Mouse (Mus musculus): ENCODE measurements around the gene Dnpep. TPM values are rescaled to one million over a fixed set of nuclear protein-coding genes. Genes with fewer than 3 reads are reported as not detected.

The Dnpep gene
- total and polyA plus RNA-seq, 3 experiments, result 70.3 to 136 (median 84.6) TPM

GRCm38 (mm10) chr1:75319166-75319565, 1.4 kb upstream of the Dnpep start:
- TF ChIP-seq EP300 (IDR thresholded peaks at IDR 0.05; ENCODE audit: insufficient read depth, low read depth, low read length) (no peak), CTCF (IDR thresholded peaks at IDR 0.05) (no peak), POLR2A (IDR thresholded peaks at IDR 0.05; ENCODE audit: insufficient read depth, low read depth, low read length) (no peak)

GRCm38 (mm10) chr1:75318736-75319135, 946 bp upstream of the Dnpep start:
- no peak for DNase-seq
- Histone ChIP-seq H3K27me3 (ENCODE audit: control insufficient read depth, insufficient read depth, low read length) (no peaks in the 10 kb centered on the region), H3K4me1 (ENCODE audit: control insufficient read depth, insufficient read depth, low read length) (no peaks in the 10 kb centered on the region), H3K79me2 (replicated peaks; ENCODE audit: control insufficient read depth, insufficient read depth, low read length) (no peaks in the 10 kb centered on the region), H3K9ac (ENCODE audit: low read depth, low read length) (no peak overlapping the region), H3K4me3 (no peak overlapping the region), H3K36me3 (ENCODE audit: control insufficient read depth, insufficient read depth, low read length) (no peaks in the 10 kb centered on the region), H3K27ac (no peak overlapping the region)
- TF ChIP-seq EP300 (IDR thresholded peaks at IDR 0.05; ENCODE audit: insufficient read depth, low read depth, low read length), result no peak
- no peak for TF ChIP-seq POLR2A (IDR thresholded peaks at IDR 0.05; ENCODE audit: insufficient read depth, low read depth, low read length)
- no peak for TF ChIP-seq CTCF (IDR thresholded peaks at IDR 0.05)
- intact Hi-C loops (cut with DNase I), result loop anchor here (5.0 kb wide), 4 partner anchors 66 to 731 kb away; partner anchors contain the start of genes Ankzf1, Atg9a, Bcs1l and Dnajb2
- 90% methylated on average over 4 of the region's 4 CpGs for WGBS

More at GRCm38 (mm10) chr1:75319166-75319565, 1.4 kb upstream of the Dnpep start:
- intact Hi-C loops (cut with DNase I), result loop anchor here (5.0 kb wide), 4 partner anchors 67 to 732 kb away; partner anchors contain the start of genes Ankzf1, Atg9a, Bcs1l and Dnajb2
- Histone ChIP-seq H3K79me2 (replicated peaks; ENCODE audit: control insufficient read depth, insufficient read depth, low read length) (no peaks in the 10 kb centered on the region), H3K4me1 (ENCODE audit: control insufficient read depth, insufficient read depth, low read length) (no peaks in the 10 kb centered on the region), H3K27me3 (ENCODE audit: control insufficient read depth, insufficient read depth, low read length) (no peaks in the 10 kb centered on the region), H3K9ac (ENCODE audit: low read depth, low read length) (no peak overlapping the region), H3K4me3 (no peak overlapping the region), H3K27ac (no peak overlapping the region), H3K36me3 (ENCODE audit: control insufficient read depth, insufficient read depth, low read length) (no peaks in the 10 kb centered on the region)
- DNase-seq, result no peak
- WGBS, result 87% methylated on average over 10 of the region's 10 CpGs

DNA sequence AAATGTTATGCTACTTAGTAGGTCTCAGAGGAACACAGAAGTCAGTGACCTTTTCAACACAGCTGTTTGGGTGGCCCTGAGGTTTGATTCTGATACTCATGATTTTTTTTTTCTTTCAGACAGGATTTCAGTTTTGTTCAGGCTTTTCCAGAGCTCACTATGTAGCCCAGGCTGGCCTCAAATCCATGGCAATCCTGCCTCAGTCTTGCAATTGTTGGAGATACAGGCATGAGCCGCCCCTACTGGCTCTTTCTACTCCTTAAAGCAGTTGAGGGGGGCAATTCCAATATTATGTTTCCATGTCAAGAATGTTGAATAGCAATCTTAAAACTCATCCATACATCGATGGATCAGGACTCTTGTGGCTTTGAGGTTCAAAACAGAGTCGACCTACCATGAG, 511 bp upstream of the Dnpep start:
- no peaks in the 10 kb centered on the region for H3K79me2 ChIP-seq (replicated peaks; ENCODE audit: control insufficient read depth, insufficient read depth, low read length)
- H3K4me1 ChIP-seq (ENCODE audit: control insufficient read depth, insufficient read depth, low read length), result no peaks in the 10 kb centered on the region
- intact Hi-C loops (cut with DNase I), result loop anchor here (5.0 kb wide), 4 partner anchors 66 to 731 kb away; partner anchors contain the start of genes Ankzf1, Atg9a, Bcs1l and Dnajb2
- no peak for DNase-seq
- no peak for TF ChIP-seq CTCF (IDR thresholded peaks at IDR 0.05)
- TF ChIP-seq EP300 (IDR thresholded peaks at IDR 0.05; ENCODE audit: insufficient read depth, low read depth, low read length), result no peak
- TF ChIP-seq POLR2A (IDR thresholded peaks at IDR 0.05; ENCODE audit: insufficient read depth, low read depth, low read length), result no peak
- no peaks in the 10 kb centered on the region for H3K36me3 ChIP-seq (ENCODE audit: control insufficient read depth, insufficient read depth, low read length)
- peak overlapping the region; percentile 32; the same call in 1 of the 2 replicates for H3K4me3 ChIP-seq
- H3K27ac ChIP-seq, result peak overlapping the region; percentile 72
- no peaks in the 10 kb centered on the region for H3K27me3 ChIP-seq (ENCODE audit: control insufficient read depth, insufficient read depth, low read length)
- WGBS, result 60% methylated on average over 3 of the region's 3 CpGs
- no peak overlapping the region for H3K9ac ChIP-seq (ENCODE audit: low read depth, low read length)

DNA sequence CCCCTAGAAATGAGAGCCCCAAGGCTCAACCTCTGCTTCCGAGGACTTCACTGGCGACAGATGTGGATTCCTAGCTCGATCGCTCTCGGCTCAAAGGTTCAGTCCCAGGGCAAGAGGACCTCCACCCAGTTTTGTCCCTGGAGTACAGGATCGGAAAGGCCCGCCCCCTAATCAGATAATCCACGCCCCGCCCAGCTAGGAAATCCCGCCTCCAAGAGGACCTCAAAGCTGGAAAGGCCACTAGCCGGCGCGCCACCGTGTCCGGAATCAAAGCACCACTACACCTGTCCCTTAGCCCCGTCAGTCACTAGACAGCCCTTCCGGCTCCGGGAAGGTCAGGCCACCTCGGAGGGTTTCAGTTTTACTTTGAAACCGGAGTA, 939 bp downstream of the Dnpep start:
- Histone ChIP-seq H3K36me3 (ENCODE audit: control insufficient read depth, insufficient read depth, low read length) (no peaks in the 10 kb centered on the region), H3K4me1 (ENCODE audit: control insufficient read depth, insufficient read depth, low read length) (no peaks in the 10 kb centered on the region), H3K27ac (peak overlapping the region; percentile 98), H3K9ac (ENCODE audit: low read depth, low read length) (peak overlapping the region; percentile 74), H3K79me2 (replicated peaks; ENCODE audit: control insufficient read depth, insufficient read depth, low read length) (no peaks in the 10 kb centered on the region), H3K27me3 (ENCODE audit: control insufficient read depth, insufficient read depth, low read length) (no peaks in the 10 kb centered on the region), H3K4me3 (peak overlapping the region; percentile 84)
- intact Hi-C loops (cut with DNase I), result loop anchor here (5.0 kb wide), 4 partner anchors 65 to 730 kb away; partner anchors contain the start of genes Ankzf1, Atg9a, Bcs1l and Dnajb2
- under 1% methylated on average over 20 of the region's 20 CpGs for WGBS
- TF ChIP-seq CTCF (IDR thresholded peaks at IDR 0.05), result peak; percentile 39
- peak; percentile 71 for TF ChIP-seq POLR2A (IDR thresholded peaks at IDR 0.05; ENCODE audit: insufficient read depth, low read depth, low read length)
- 0 out of 2 replicates have a peak, but pooled peaks have one; percentile 57 for TF ChIP-seq EP300 (IDR thresholded peaks at IDR 0.05; ENCODE audit: insufficient read depth, low read depth, low read length)
- DNase-seq, result peak; percentile 90

DNA sequence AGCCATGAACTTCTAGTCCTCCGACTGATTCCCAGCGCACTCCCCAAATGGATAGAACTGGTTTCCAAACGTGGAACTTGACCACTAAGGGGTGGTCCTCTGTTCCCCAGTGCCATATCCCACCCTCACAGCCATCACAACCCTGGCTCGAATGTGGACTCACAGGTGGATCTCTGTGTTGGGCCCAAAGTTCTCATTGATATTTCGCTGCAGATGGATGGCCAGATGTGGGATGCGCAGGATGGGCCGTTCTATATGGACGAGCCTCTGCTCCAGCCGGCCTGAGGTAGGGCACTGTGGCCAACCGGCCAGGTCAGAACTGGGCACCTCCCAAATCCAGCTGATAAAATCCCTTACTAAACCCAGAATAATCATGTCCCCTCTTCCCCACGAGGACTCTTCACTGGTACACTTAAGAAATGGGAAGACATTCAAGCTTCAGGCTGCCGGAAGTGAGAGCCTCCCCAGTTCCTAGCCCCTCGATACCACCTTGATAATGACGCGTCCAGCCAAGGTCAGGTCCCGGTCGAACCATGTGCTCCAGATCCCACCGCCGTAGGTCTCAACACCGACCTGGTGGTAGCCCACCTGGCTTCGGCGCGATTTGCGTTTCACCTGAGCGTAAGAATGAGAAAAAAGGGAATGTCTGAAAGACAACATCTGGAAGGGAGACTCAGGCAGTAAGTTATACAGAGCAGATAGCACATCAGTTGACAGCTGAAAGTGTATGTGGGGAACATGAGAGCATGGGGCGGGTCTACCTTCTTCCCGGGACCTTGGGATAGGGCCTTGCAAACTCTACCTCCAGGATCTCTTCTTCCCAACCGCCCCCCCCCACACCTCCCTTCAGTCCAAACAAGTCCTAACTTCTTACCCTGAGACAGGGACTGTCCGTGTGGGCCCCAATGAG, 2.1 kb downstream of the Dnpep start:
- Histone ChIP-seq H3K4me1 (ENCODE audit: control insufficient read depth, insufficient read depth, low read length) (no peaks in the 10 kb centered on the region), H3K27ac (no peak overlapping the region; the same call in 1 of the 2 replicates), H3K9ac (ENCODE audit: low read depth, low read length) (no peak overlapping the region), H3K4me3 (peak overlapping the region; percentile 84), H3K36me3 (ENCODE audit: control insufficient read depth, insufficient read depth, low read length) (no peaks in the 10 kb centered on the region), H3K27me3 (ENCODE audit: control insufficient read depth, insufficient read depth, low read length) (no peaks in the 10 kb centered on the region), H3K79me2 (replicated peaks; ENCODE audit: control insufficient read depth, insufficient read depth, low read length) (no peaks in the 10 kb centered on the region)
- 84% methylated on average over 29 of the region's 29 CpGs for WGBS
- no peak for DNase-seq
- no peak for TF ChIP-seq CTCF (IDR thresholded peaks at IDR 0.05)
- no peak for TF ChIP-seq POLR2A (IDR thresholded peaks at IDR 0.05; ENCODE audit: insufficient read depth, low read depth, low read length)
- no peak for TF ChIP-seq EP300 (IDR thresholded peaks at IDR 0.05; ENCODE audit: insufficient read depth, low read depth, low read length)
- intact Hi-C loops (cut with DNase I), result loop anchor here (5.0 kb wide), 4 partner anchors 63 to 728 kb away; partner anchors contain the start of genes Ankzf1, Atg9a, Bcs1l and Dnajb2
